Mouse (Mus musculus) midbrain, postnatal 0 days (tissue): Measurements from ENCODE around the gene Kctd15. TPM values are rescaled to one million over a fixed set of nuclear protein-coding genes. Genes with fewer than 3 reads are reported as not detected.

Source experiments
- ATAC-seq: fragments of 200-750 bp; cut with Nextera tagmentation; 2 replicates; pipeline ENCODE4 v1.8.0; 2017; ENCODE audit warnings: moderate number of reproducible peaks, mild to moderate bottlenecking, moderate TSS enrichment, moderate library complexity; ENCODE audit not compliant: low FRiP score
- DNase-seq: peaks from one replicate; pipeline ENCODE4 v3.0.0-alpha.2; 2015; ENCODE audit warnings: low spot score
- H3K27ac ChIP-seq: fragments of 300-500 bp; sonication (generic); 2 replicates; pipeline ENCODE4 v1.5.1; 2014; ENCODE audit warnings: low read depth, mild to moderate bottlenecking, low read length, mixed read lengths
- H3K27me3 ChIP-seq: fragments of 300-500 bp; sonication (generic); 2 replicates; pipeline ENCODE4 v1.6.1; 2014; ENCODE audit warnings: low read length, control low read depth, mixed read lengths; ENCODE audit not compliant: insufficient read depth
- H3K36me3 ChIP-seq: fragments of 300-500 bp; sonication (generic); 2 replicates; pipeline ENCODE4 v1.6.1; 2014; ENCODE audit warnings: low read length, control low read depth, mixed read lengths; ENCODE audit not compliant: insufficient read depth
- H3K4me1 ChIP-seq: fragments of 300-500 bp; sonication (generic); 2 replicates; pipeline ENCODE4 v1.6.1; 2014; ENCODE audit warnings: mild to moderate bottlenecking, control low read depth, antibody characterized with exemption, low read length, mixed read lengths; ENCODE audit not compliant: insufficient read depth
- H3K4me2 ChIP-seq: fragments of 300-500 bp; sonication (generic); 2 replicates; pipeline ENCODE4 v1.6.1; 2014; ENCODE audit warnings: low read depth, mild to moderate bottlenecking, low read length, mixed read lengths; ENCODE audit not compliant: poor library complexity, severe bottlenecking
- H3K4me3 ChIP-seq: fragments of 300-500 bp; sonication (generic); 2 replicates; pipeline ENCODE4 v1.5.1; 2014; ENCODE audit warnings: low read depth, mild to moderate bottlenecking, low read length, moderate library complexity
- H3K9ac ChIP-seq: fragments of 300-500 bp; sonication (generic); replicated peaks from 2 replicates; pipeline ENCODE4 v1.6.1; 2014; ENCODE audit warnings: mild to moderate bottlenecking, low read length, moderate library complexity, mixed read lengths; ENCODE audit not compliant: poor library complexity, severe bottlenecking
- H3K9me3 ChIP-seq: fragments of 300-500 bp; sonication (generic); 2 replicates; pipeline ENCODE4 v1.6.1; 2016; ENCODE audit warnings: low read length, control low read depth
- CTCF ChIP-seq: IDR thresholded peaks from 2 replicates; pipeline ENCODE4 v1.5.1; 2016; ENCODE audit warnings: antibody characterized with exemption, mild to moderate bottlenecking
- WGBS: fragments of 180-500 bp; shearing (Covaris S2); extraction: QIAGEN DNeasy Blood & Tissue Kit; methylation state at CpG from one replicate; pipeline ENCODE4 v1.1.7; 2014; 5-methylcytosine and 5-hydroxymethylcytosine counted together
- polyA plus RNA-seq: library from polyadenylated mRNA; unstranded; fragments of >200 nt; fragmentation: Nextera tagmentation; extraction: Ambion mirVana; gene quantifications from 2 replicates; pipeline ENCODE4 v1.2.1, GENCODE M21; 2015
- total RNA-seq: library from RNA; depleted of rRNA; stranded (reverse); fragments of >200 nt; gene quantifications from 2 replicates; pipeline ENCODE4 v1.2.3, GENCODE M21; 2014

The Kctd15 gene
- total and polyA plus RNA-seq, 2 experiments from 2014 or later, result 15.0 to 69.1 TPM

DNA sequence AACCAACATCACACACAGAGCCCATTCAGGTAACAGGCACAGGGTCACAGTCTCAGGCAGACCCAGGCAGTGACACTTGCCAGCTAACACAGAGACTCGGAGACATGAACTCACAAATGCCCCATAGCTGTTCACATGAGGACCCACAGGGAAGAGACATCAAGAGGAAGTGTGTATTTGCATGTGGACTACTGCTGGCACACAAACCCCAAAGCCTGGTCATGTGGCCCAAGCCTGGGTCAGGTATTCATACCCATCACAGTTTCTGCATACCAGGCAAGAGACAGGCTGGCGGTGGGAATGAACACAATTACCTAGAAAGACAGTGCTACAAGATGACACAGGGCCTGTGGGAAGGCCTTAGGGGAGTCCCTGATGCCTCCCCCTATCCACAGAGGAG, 10.9 kb downstream of the Kctd15 start:
- Histone ChIP-seq H3K36me3 (peaks cover 8% of the 10 kb centered on the region; the same call in 1 of the 2 replicates), H3K9ac (no peak overlapping the region), H3K27ac (no peak overlapping the region), H3K27me3 (no peaks in the 10 kb centered on the region), H3K4me1 (no peaks in the 10 kb centered on the region), H3K4me3 (no peak overlapping the region), H3K9me3 (no peaks in the 10 kb centered on the region), H3K4me2 (no peak overlapping the region)
- ATAC-seq (no peak), DNase-seq (no peak)
- no peak for TF ChIP-seq CTCF
- WGBS, result 93% methylated on average over 2 of the region's 2 CpGs

- Histone ChIP-seq H3K27me3 (no peaks in the 10 kb centered on the region), H3K4me3 (no peak overlapping the region), H3K27ac (no peak overlapping the region), H3K9me3 (no peaks in the 10 kb centered on the region), H3K4me2 (no peak overlapping the region), H3K4me1 (no peaks in the 10 kb centered on the region), H3K9ac (no peak overlapping the region), H3K36me3 (peaks cover 18% of the 10 kb centered on the region)
- WGBS, result 44% methylated on average over 18 of the region's 18 CpGs
- DNase-seq (peak; percentile 60), ATAC-seq (no peak)
- TF ChIP-seq CTCF, result peak; percentile 23
Observed at GRCm38 (mm10) chr7:34644591-34644990, 11.9 kb downstream of the Kctd15 start.

GRCm38 (mm10) chr7:34643329-34643728, 13.2 kb downstream of the Kctd15 start:
- no peak for TF ChIP-seq CTCF
- DNase-seq (no peak), ATAC-seq (no peak)
- no peaks in the 10 kb centered on the region for H3K9me3 ChIP-seq
- H3K36me3 ChIP-seq, result peaks cover 17% of the 10 kb centered on the region
- WGBS, result 80% methylated on average over 6 of the region's 6 CpGs
- H3K4me2 ChIP-seq, result no peak overlapping the region
- H3K4me3 ChIP-seq, result no peak overlapping the region
- H3K27ac ChIP-seq, result no peak overlapping the region
- H3K27me3 ChIP-seq, result no peaks in the 10 kb centered on the region
- no peak overlapping the region for H3K9ac ChIP-seq
- no peaks in the 10 kb centered on the region for H3K4me1 ChIP-seq

DNA sequence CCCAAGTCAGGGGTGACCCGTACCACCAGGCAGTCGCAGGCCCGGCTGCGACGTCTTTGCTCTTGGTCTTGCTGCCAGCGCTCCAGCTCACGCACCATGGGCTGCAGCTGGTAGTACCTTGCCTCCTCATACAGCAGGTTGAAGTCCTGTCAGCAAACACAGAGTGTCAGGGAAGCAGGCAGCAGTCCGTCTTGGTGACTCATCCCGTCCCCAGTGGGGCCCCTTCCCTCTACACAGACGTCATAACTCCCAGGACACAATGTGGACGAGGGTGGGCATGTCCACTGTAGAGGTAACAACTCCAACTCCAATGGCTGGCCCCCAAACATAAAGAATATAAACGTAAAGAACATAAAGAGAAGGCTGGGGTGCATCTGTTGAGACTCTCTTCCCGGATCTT, 14.6 kb downstream of the Kctd15 start:
- Histone ChIP-seq H3K27me3 (no peaks in the 10 kb centered on the region), H3K27ac (no peak overlapping the region), H3K4me1 (no peaks in the 10 kb centered on the region), H3K36me3 (peaks cover 17% of the 10 kb centered on the region), H3K4me3 (no peak overlapping the region), H3K9me3 (no peaks in the 10 kb centered on the region), H3K4me2 (no peak overlapping the region), H3K9ac (no peak overlapping the region)
- TF ChIP-seq CTCF, result no peak
- ATAC-seq (no peak), DNase-seq (no peak)
- 89% methylated on average over 13 of the region's 13 CpGs for WGBS

DNA sequence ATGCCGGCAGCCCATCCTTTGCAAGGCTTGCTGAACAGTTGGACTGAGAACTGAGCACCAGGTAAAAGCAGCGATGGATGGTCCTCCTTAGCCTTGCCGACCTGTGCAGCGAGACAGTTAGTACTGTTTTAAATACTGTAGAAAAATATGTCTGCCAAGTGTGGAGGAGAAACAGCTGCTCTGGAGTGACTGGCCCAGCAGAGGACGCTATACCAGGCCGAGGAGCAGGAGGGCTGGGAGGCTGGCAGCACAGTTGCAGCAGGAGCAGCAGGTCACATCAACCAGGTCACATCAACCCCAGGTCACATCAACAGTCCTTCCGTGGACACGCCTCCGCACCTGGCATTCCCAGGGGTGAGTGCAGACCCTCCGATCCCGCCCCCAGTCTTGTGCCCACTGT, 16.7 kb downstream of the Kctd15 start:
- DNase-seq (no peak), ATAC-seq (0 out of 2 replicates have a peak, but pooled peaks have one; percentile 6)
- no peaks in the 10 kb centered on the region for H3K27me3 ChIP-seq
- 93% methylated on average over 11 of the region's 11 CpGs for WGBS
- H3K27ac ChIP-seq, result no peak overlapping the region
- 0 out of 2 replicates have a peak, but pooled peaks have one; percentile 4 for TF ChIP-seq CTCF
- peaks cover 17% of the 10 kb centered on the region for H3K36me3 ChIP-seq
- no peak overlapping the region for H3K4me2 ChIP-seq
- no peaks in the 10 kb centered on the region for H3K4me1 ChIP-seq
- no peak overlapping the region for H3K9ac ChIP-seq
- H3K9me3 ChIP-seq, result no peaks in the 10 kb centered on the region
- no peak overlapping the region for H3K4me3 ChIP-seq

DNA sequence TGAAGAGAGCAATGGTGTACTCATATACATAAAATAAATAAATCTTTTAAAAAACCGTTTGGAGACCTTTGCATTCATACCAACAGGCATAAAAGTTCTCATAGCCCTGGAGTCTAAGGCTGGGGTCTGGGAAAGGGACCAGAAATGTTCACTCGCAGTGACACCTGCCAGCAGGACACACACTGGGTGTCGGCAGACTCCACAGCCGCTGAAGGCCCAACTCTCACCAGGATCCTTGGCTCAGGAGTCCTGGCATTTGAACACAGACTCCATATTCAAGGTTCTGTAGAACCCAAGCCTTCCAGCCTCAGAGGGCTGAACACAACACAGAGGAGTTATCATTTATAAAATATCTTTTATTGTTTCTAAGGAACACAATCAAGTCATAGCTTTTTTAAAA, 19.9 kb downstream of the Kctd15 start:
- no peak for DNase-seq
- no peak for ATAC-seq
- Histone ChIP-seq H3K4me1 (no peaks in the 10 kb centered on the region), H3K9me3 (no peaks in the 10 kb centered on the region), H3K27ac (no peak overlapping the region), H3K27me3 (no peaks in the 10 kb centered on the region), H3K4me3 (no peak overlapping the region), H3K9ac (no peak overlapping the region), H3K4me2 (no peak overlapping the region), H3K36me3 (peaks cover 14% of the 10 kb centered on the region)
- 75% methylated on average over 4 of the region's 4 CpGs for WGBS
- TF ChIP-seq CTCF, result no peak
